19 mouse cellular contexts compared by ENCODE assay signal in genomic region chr16:37856327-37856726, GRCm38 (mm10). TPM values are rescaled to one million over a fixed set of nuclear protein-coding genes. Genes with fewer than 3 reads are reported as not detected.
DNase-seq lines count a peak whose midpoint lies in the region; ATAC-seq lines count a peak whose summit lies in the region.
"Had no signal": no experiment of that assay in that cellular context is flagged by ENCODE, and none has a peak within 500 bp of the region (broad histone marks: within the 10 kb centered on the region; RNA-seq: fewer than 3 reads in every experiment).

No protein-coding gene starts in this region.

- H3K4me1 ChIP-seq in heart, embryonic 10.5 days: peaks cover 54% of the 10 kb centered on the region
- peaks cover 14% of the 10 kb centered on the region for H3K4me1 ChIP-seq in liver, embryonic 13.5 days (replicated peaks)
- H3K4me1 ChIP-seq: forebrain, embryonic 12.5 days; limb, embryonic 15.5 days; midbrain, embryonic 13.5 days had no signal

- 0 out of 2 replicates have a peak overlapping the region, but pooled peaks have one; percentile 32 for H3K27ac ChIP-seq in heart, embryonic 10.5 days
- H3K27ac ChIP-seq in liver, embryonic 13.5 days: no peak overlapping the region
- H3K27ac ChIP-seq: embryonic facial prominence, embryonic 15.5 days; forebrain, embryonic 12.5 days; left cerebral cortex, adult 2 months; limb, embryonic 15.5 days; midbrain, embryonic 13.5 days had no signal

- H3K4me3 ChIP-seq in heart, embryonic 10.5 days: no peak overlapping the region
- no peak overlapping the region for H3K4me3 ChIP-seq in liver, embryonic 13.5 days (replicated peaks)
- H3K4me3 ChIP-seq: embryonic facial prominence, embryonic 15.5 days; forebrain, embryonic 12.5 days; left cerebral cortex, adult 2 months; limb, embryonic 15.5 days; midbrain, embryonic 13.5 days had no signal

- 0 out of 2 replicates have a peak, but pooled peaks have one; percentile 38 for ATAC-seq in granulocyte monocyte progenitor cell, adult 5-6 weeks (replicated peaks; ENCODE audit: poor library complexity, severe bottlenecking)
- ATAC-seq in liver, embryonic 13.5 days (ENCODE audit: low read depth): peak; percentile 53
- ATAC-seq: activated CD4-positive, CD25-positive, alpha-beta regulatory T cell, adult 4 months; midbrain, embryonic 13.5 days had no signal

- 60% methylated on average over 3 of the region's 3 CpGs for WGBS in heart, embryonic 10.5 days
- WGBS in liver, embryonic 13.5 days (ENCODE audit: insufficient replicate concordance): 36% methylated on average over 3 of the region's 3 CpGs

- DNase-seq in heart, embryonic 10.5 days (ENCODE audit: low spot score): no peak
- no peak for DNase-seq in heart, adult 9 months (ENCODE audit: low spot score in 2 of 2)
- DNase-seq in adipocyte (ENCODE audit: low spot score): peak; percentile 85
- DNase-seq in liver, embryonic 13.5 days: no peak
- no peak for DNase-seq in B cell, adult 2 months
- DNase-seq in embryo, embryonic 10.5 days (ENCODE audit: low spot score): no peak
- DNase-seq: cerebellum, adult 9-11 months; heart, postnatal 36 days; lung, postnatal 10 days; right cerebral cortex, postnatal 14 days had no signal

- H3K9ac ChIP-seq in liver, embryonic 13.5 days: no peak overlapping the region
- H3K9ac ChIP-seq: embryonic facial prominence, embryonic 15.5 days; forebrain, embryonic 12.5 days; limb, embryonic 15.5 days; midbrain, embryonic 13.5 days had no signal

- no peaks in the 10 kb centered on the region for H3K27me3 ChIP-seq in heart, embryonic 10.5 days (ENCODE audit: insufficient read depth, poor library complexity, severe bottlenecking)
- no peaks in the 10 kb centered on the region for H3K27me3 ChIP-seq in liver, embryonic 13.5 days
- H3K27me3 ChIP-seq: CH12.LX; embryonic facial prominence, embryonic 15.5 days; forebrain, embryonic 12.5 days; limb, embryonic 15.5 days; midbrain, embryonic 13.5 days had no signal

- H3K9me3 ChIP-seq in heart, embryonic 10.5 days: no peaks in the 10 kb centered on the region
- no peaks in the 10 kb centered on the region for H3K9me3 ChIP-seq in liver, embryonic 13.5 days (replicated peaks)
- H3K9me3 ChIP-seq: embryonic facial prominence, embryonic 15.5 days; forebrain, embryonic 12.5 days; limb, embryonic 15.5 days; midbrain, embryonic 13.5 days had no signal

- no peak overlapping the region for H3K4me2 ChIP-seq in liver, embryonic 13.5 days
- H3K4me2 ChIP-seq: embryonic facial prominence, embryonic 15.5 days; forebrain, embryonic 12.5 days; limb, embryonic 15.5 days; midbrain, embryonic 13.5 days had no signal

- no peaks in the 10 kb centered on the region for H3K36me3 ChIP-seq in heart, embryonic 10.5 days
- no peaks in the 10 kb centered on the region for H3K36me3 ChIP-seq in liver, embryonic 13.5 days
- H3K36me3 ChIP-seq: embryonic facial prominence, embryonic 15.5 days; forebrain, embryonic 12.5 days; limb, embryonic 15.5 days; midbrain, embryonic 13.5 days had no signal

RNA-seq across cellular contexts. Expression of gene Gm36028, which starts 4.6 kb away (rescaled TPM):
- polyA plus RNA-seq in heart, embryonic 10.5 days (2016; fragmentation: Nextera tagmentation; extraction: Ambion mirVana): 0.88 and 1.0 TPM in 2 replicates
- total RNA-seq in granulocyte monocyte progenitor cell, adult 5-6 weeks (2014; fragmentation: Nextera tagmentation): 0.92 TPM in 1 of 2 replicates, not detected in the other
- total RNA-seq in granulocyte monocyte progenitor cell, adult 5-6 weeks (2017): not detected in 2 replicates
- polyA plus RNA-seq in liver, embryonic 13.5 days (2015; fragmentation: Nextera tagmentation; extraction: Ambion mirVana): not detected in 2 replicates
- total RNA-seq: CH12.LX; left cerebral cortex, adult 2 months had no signal
- polyA plus RNA-seq: activated CD4-positive, CD25-positive, alpha-beta regulatory T cell, adult 4 months; large intestine, adult 2 months; limb, embryonic 15.5 days had no signal

RNA-seq across cellular contexts. Expression of gene Lrrc58, which starts 11.9 kb away (rescaled TPM):
- polyA plus RNA-seq in heart, embryonic 10.5 days (2016; fragmentation: Nextera tagmentation; extraction: Ambion mirVana): 42.8 and 48.3 TPM in 2 replicates
- total RNA-seq in granulocyte monocyte progenitor cell, adult 5-6 weeks (2014; fragmentation: Nextera tagmentation): 59.3 and 60.5 TPM in 2 replicates
- total RNA-seq in granulocyte monocyte progenitor cell, adult 5-6 weeks (2017): 55.8 TPM in 2 replicates
- 12.1 and 15.2 TPM in 2 replicates for polyA plus RNA-seq in liver, embryonic 13.5 days (2015; fragmentation: Nextera tagmentation; extraction: Ambion mirVana)

RNA-seq across cellular contexts. Expression of gene Gpr156, which starts 60.0 kb away (rescaled TPM):
- polyA plus RNA-seq in heart, embryonic 10.5 days (2016; fragmentation: Nextera tagmentation; extraction: Ambion mirVana): 0.40 and 0.67 TPM in 2 replicates
- total RNA-seq in granulocyte monocyte progenitor cell, adult 5-6 weeks (2014; fragmentation: Nextera tagmentation): not detected in 2 replicates
- total RNA-seq in granulocyte monocyte progenitor cell, adult 5-6 weeks (2017): not detected in 2 replicates
- polyA plus RNA-seq in liver, embryonic 13.5 days (2015; fragmentation: Nextera tagmentation; extraction: Ambion mirVana): 0.02 and 0.03 TPM in 2 replicates
- total RNA-seq: heart, postnatal 36 days had no signal
- polyA plus RNA-seq: activated CD4-positive, CD25-positive, alpha-beta regulatory T cell, adult 4 months had no signal
